Mouse (Mus musculus) embryonic facial prominence, embryonic 15.5 days (tissue): Measurements from ENCODE around the gene Nop9. TPM values are rescaled to one million over a fixed set of nuclear protein-coding genes. Genes with fewer than 3 reads are reported as not detected.

ENCODE experiments used
- ATAC-seq: fragments of 200-750 bp; cut with Nextera tagmentation; 2 replicates; pipeline ENCODE4 v1.8.0; 2017; ENCODE audit warnings: low read depth, moderate TSS enrichment; ENCODE audit not compliant: insufficient number of reproducible peaks, low FRiP score, low TSS enrichment
- H3K27ac ChIP-seq: fragments of 300-500 bp; sonication (generic); replicated peaks from 2 replicates; pipeline ENCODE4 v1.5.1; 2015; ENCODE audit warnings: mild to moderate bottlenecking, inconsistent platforms
- H3K27me3 ChIP-seq: fragments of 300-500 bp; sonication (generic); 2 replicates; pipeline ENCODE4 v1.6.1; 2015; ENCODE audit warnings: inconsistent platforms
- H3K36me3 ChIP-seq: fragments of 300-500 bp; sonication (generic); 2 replicates; pipeline ENCODE4 v1.6.1; 2015; ENCODE audit warnings: mild to moderate bottlenecking, inconsistent platforms
- H3K4me1 ChIP-seq: fragments of 300-500 bp; sonication (generic); 2 replicates; pipeline ENCODE4 v1.6.1; 2015; ENCODE audit warnings: inconsistent platforms
- H3K4me2 ChIP-seq: fragments of 300-500 bp; sonication (generic); replicated peaks from 2 replicates; pipeline ENCODE4 v1.6.1; 2015; ENCODE audit warnings: mild to moderate bottlenecking, inconsistent platforms
- H3K4me3 ChIP-seq: fragments of 300-500 bp; sonication (generic); replicated peaks from 2 replicates; pipeline ENCODE4 v1.5.1; 2015; ENCODE audit warnings: mild to moderate bottlenecking, inconsistent platforms
- H3K9ac ChIP-seq: fragments of 300-500 bp; sonication (generic); 2 replicates; pipeline ENCODE4 v1.6.1; 2015; ENCODE audit warnings: inconsistent platforms
- H3K9me3 ChIP-seq: fragments of 300-500 bp; sonication (generic); replicated peaks from 2 replicates; pipeline ENCODE4 v1.6.1; 2016; ENCODE audit warnings: inconsistent platforms
- WGBS: fragments of 180-500 bp; shearing (Covaris S2); methylation state at CpG from one replicate; pipeline ENCODE4 v1.1.7; 2015; 5-methylcytosine and 5-hydroxymethylcytosine counted together
- polyA plus RNA-seq: library from polyadenylated mRNA; unstranded; fragments of >200 nt; fragmentation: Nextera tagmentation; extraction: Ambion mirVana; gene quantifications from 2 replicates; pipeline ENCODE4 v1.2.1, GENCODE M21; 2015

Gene Nop9
- polyA plus RNA-seq, 1 experiment from 2014 or later, result 37.3 TPM

DNA sequence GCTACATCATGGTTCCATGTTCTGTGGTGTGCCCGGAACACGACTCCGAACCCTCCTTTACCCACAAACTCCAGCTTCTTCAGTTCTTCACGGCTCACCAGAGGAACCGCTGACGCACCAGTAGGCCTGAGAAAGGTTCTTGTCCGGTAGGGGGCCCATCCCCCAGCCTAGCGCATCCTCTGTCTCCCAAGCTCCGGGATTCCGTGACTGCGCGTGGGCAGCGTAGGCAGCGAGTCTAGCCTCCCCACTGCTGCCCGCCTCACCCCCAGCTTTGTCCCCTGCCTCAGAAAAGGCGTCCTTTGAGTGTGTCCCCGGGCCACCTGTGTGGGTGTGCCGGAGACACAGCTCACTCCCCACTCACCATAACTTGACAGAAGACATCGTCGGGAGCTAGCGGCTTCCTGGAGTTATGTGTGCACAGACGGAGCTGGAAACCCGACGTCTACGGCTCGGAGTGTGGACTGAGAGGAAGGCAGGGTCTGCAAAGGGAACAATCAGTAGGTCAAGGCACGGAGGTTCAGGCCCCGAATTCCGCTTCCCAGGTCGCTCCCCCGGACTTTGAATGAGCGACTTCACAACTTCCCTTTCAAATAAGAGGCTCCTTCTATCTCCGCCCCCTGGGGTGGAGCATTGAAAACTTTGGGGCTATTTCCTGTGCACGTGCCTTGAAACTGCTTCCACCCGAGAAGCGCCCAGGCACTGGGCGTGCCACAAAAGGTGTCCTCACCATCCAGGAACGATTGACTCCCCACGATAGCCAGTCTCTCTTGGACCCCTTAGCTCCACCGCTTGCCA, 43.0 kb downstream of the Nop9 start, which contains the start of gene Ripk3:
Gene Ripk3 (minus strand): TSS at position 610 of the 795 bp plus-strand sequence.
- Histone ChIP-seq H3K4me3 (peak within 1 kb of the TSS; percentile 49), H3K27me3 (peaks cover 17% of the 10 kb centered on the region), H3K9me3 (no peaks in the 10 kb centered on the region), H3K36me3 (no peaks in the 10 kb centered on the region), H3K9ac (peak within 1 kb of the TSS; percentile 34; the same call in 1 of the 2 replicates), H3K4me2 (peak within 1 kb of the TSS; percentile 80), H3K4me1 (peaks cover 18% of the 10 kb centered on the region), H3K27ac (no peak within 1 kb of the TSS)
- 5% methylated on average over 40 of the region's 40 CpGs for WGBS
- no peak for ATAC-seq

DNA sequence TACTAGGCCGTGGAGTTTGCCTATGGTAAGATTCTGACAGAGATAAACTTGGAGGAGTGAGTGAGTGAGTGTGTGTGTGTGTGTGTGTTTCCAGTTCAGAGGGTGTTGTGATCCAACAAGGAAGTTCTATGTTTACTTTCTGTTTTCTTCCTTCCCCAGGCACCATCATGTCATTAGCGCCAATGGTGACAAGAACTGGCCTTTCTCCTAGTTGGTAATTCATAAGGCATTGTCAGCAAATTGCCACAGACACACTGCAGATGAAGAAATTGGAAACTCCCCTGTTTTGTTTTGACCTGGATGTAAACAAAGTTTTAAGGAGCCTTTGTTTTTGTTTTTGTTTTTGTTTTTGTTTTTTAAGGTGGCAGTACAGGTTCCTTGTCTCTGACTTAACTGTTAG, 48.0 kb downstream of the Nop9 start:
- no peaks in the 10 kb centered on the region for H3K27me3 ChIP-seq
- WGBS, result 47% methylated on average over 2 of the region's 2 CpGs
- H3K9me3 ChIP-seq, result no peaks in the 10 kb centered on the region
- H3K4me1 ChIP-seq, result peaks cover 2% of the 10 kb centered on the region
- no peaks in the 10 kb centered on the region for H3K36me3 ChIP-seq
- no peak overlapping the region for H3K27ac ChIP-seq
- ATAC-seq, result no peak
- H3K9ac ChIP-seq, result no peak overlapping the region
- H3K4me2 ChIP-seq, result no peak overlapping the region
- no peak overlapping the region for H3K4me3 ChIP-seq

GRCm38 (mm10) chr14:55793946-55794345, 48.5 kb downstream of the Nop9 start:
- ATAC-seq, result no peak
- Histone ChIP-seq H3K4me1 (no peaks in the 10 kb centered on the region), H3K4me3 (no peak overlapping the region), H3K9me3 (no peaks in the 10 kb centered on the region), H3K36me3 (no peaks in the 10 kb centered on the region), H3K27ac (no peak overlapping the region), H3K4me2 (no peak overlapping the region), H3K9ac (no peak overlapping the region), H3K27me3 (no peaks in the 10 kb centered on the region)
- WGBS, result 56% methylated on average over 2 of the region's 2 CpGs

DNA sequence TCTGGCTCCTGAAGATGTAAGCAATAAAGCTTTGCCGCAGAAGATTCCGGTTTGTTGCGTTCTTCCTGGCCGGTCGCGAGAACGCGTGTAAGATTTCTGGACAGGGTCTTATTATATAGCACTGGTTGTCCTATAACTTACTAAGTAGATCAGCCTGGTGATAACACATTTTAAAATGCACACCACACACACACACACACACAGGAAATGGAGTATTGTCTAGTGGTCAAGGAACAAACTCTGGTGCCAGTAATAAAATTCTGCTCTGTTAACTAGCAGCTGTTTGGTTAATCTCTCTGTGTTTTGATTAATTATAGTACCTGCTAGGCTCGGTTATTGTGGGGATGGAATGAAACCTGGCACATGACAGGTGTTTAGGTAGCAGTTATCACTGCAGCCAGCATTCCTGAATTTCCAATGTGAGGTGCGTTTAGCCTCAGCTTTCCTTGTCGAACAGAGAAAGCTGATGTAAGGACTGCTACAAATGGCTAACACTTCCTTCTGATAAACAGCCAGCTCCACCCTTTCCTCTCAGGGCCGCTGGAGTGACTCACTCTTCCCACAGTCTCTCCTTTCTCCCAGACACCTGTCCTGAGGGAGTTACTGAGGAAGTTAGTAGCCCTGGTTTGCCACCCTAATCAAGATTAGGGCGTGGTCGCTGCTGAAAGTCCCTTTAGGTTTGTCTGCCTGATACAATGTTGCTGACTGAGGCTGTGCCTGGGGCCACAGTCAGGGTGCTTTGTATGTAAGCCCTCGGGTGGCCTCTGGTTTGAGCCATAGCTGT, 50.1 kb downstream of the Nop9 start:
- WGBS, result 78% methylated on average over 15 of the region's 15 CpGs
- H3K9me3 ChIP-seq, result no peaks in the 10 kb centered on the region
- H3K27ac ChIP-seq, result no peak overlapping the region
- H3K4me3 ChIP-seq, result no peak overlapping the region
- H3K4me2 ChIP-seq, result no peak overlapping the region
- H3K27me3 ChIP-seq, result no peaks in the 10 kb centered on the region
- no peak for ATAC-seq
- no peaks in the 10 kb centered on the region for H3K36me3 ChIP-seq
- no peaks in the 10 kb centered on the region for H3K4me1 ChIP-seq
- H3K9ac ChIP-seq, result no peak overlapping the region

Other genes starting within 250 kb of the Nop9 start
- gene Cpne6, start 235.2 kb upstream of the Nop9 start, polyA plus RNA-seq, result 1.1 and 1.6 TPM in 2 replicates
- not detected in 2 replicates for gene Nrl, start 220.7 kb upstream of the Nop9 start, polyA plus RNA-seq
- gene Pck2, start 205.4 kb upstream of the Nop9 start, polyA plus RNA-seq, result 38.3 and 48.2 TPM in 2 replicates
- 59.3 and 61.7 TPM in 2 replicates for gene Dcaf11, start 185.7 kb upstream of the Nop9 start, polyA plus RNA-seq
- 1.6 and 3.0 TPM in 2 replicates for gene A730061H03Rik, start 185.3 kb upstream of the Nop9 start, polyA plus RNA-seq
- gene Fitm1, start 170.1 kb upstream of the Nop9 start, polyA plus RNA-seq, result 24.8 and 29.7 TPM in 2 replicates
- 129 and 134 TPM in 2 replicates for gene Psme1, start 167.6 kb upstream of the Nop9 start, polyA plus RNA-seq
- 9.7 and 11.6 TPM in 2 replicates for gene Emc9, start 160.4 kb upstream of the Nop9 start, polyA plus RNA-seq
- gene Psme2, start 154.6 kb upstream of the Nop9 start, polyA plus RNA-seq, result 238 and 259 TPM in 2 replicates
- gene Rnf31, start 154.0 kb upstream of the Nop9 start, polyA plus RNA-seq, result 17.9 and 18.1 TPM in 2 replicates
- gene Irf9, start 142.1 kb upstream of the Nop9 start, polyA plus RNA-seq, result 12.8 and 17.3 TPM in 2 replicates
- gene Rec8, start 127.7 kb upstream of the Nop9 start, polyA plus RNA-seq, result 2.3 and 2.9 TPM in 2 replicates
- gene Ipo4, start 109.7 kb upstream of the Nop9 start, polyA plus RNA-seq, result 122 and 129 TPM in 2 replicates
- gene Gm49378, start 107.8 kb upstream of the Nop9 start, polyA plus RNA-seq, result 0.75 and 1.4 TPM in 2 replicates
- gene Tm9sf1, start 101.9 kb upstream of the Nop9 start, polyA plus RNA-seq, result 114 and 118 TPM in 2 replicates
- 0.61 and 1.2 TPM in 2 replicates for gene Tssk4, start 95.5 kb upstream of the Nop9 start, polyA plus RNA-seq
- gene Mdp1, start 85.2 kb upstream of the Nop9 start, polyA plus RNA-seq, result 57.4 and 57.9 TPM in 2 replicates
- 68.1 and 68.6 TPM in 2 replicates for gene Gmpr2, start 73.8 kb upstream of the Nop9 start, polyA plus RNA-seq
- 548 and 555 TPM in 2 replicates for gene Nedd8, start 73.6 kb upstream of the Nop9 start, polyA plus RNA-seq
- gene Tinf2, start 63.9 kb upstream of the Nop9 start, polyA plus RNA-seq, result 34.0 and 38.0 TPM in 2 replicates
- gene Tgm1, start 31.8 kb upstream of the Nop9 start, polyA plus RNA-seq, result 27.3 and 28.0 TPM in 2 replicates
- gene Rabggta, start 23.4 kb upstream of the Nop9 start, polyA plus RNA-seq, result 30.3 and 33.8 TPM in 2 replicates
- gene Dhrs1, start within 50 bp of the Nop9 start, polyA plus RNA-seq, result 87.3 and 90.0 TPM in 2 replicates
- gene Cideb, start 12.8 kb downstream of the Nop9 start, polyA plus RNA-seq, result 0.47 and 0.60 TPM in 2 replicates
- 0.95 and 1.4 TPM in 2 replicates for gene Ltb4r2, start 15.7 kb downstream of the Nop9 start, polyA plus RNA-seq
- 1.8 and 2.1 TPM in 2 replicates for gene Ltb4r1, start 20.3 kb downstream of the Nop9 start, polyA plus RNA-seq
- gene Adcy4, start 38.4 kb downstream of the Nop9 start, polyA plus RNA-seq, result 17.4 and 22.2 TPM in 2 replicates
- 34.5 and 41.3 TPM in 2 replicates for gene Ripk3, start 43.2 kb downstream of the Nop9 start, polyA plus RNA-seq
- gene Nfatc4, start 77.5 kb downstream of the Nop9 start, polyA plus RNA-seq, result 106 and 115 TPM in 2 replicates
- 20.8 and 25.0 TPM in 2 replicates for gene Nynrin, start 108.3 kb downstream of the Nop9 start, polyA plus RNA-seq
- 0.33 and 0.35 TPM in 2 replicates for gene Cbln3, start 138.7 kb downstream of the Nop9 start, polyA plus RNA-seq
- gene Khnyn, start 139.3 kb downstream of the Nop9 start, polyA plus RNA-seq, result 18.8 and 19.9 TPM in 2 replicates
- 73.9 and 79.1 TPM in 2 replicates for gene Sdr39u1, start 154.6 kb downstream of the Nop9 start, polyA plus RNA-seq
- 320 and 374 TPM in 2 replicates for gene Cma1, start 199.0 kb downstream of the Nop9 start, polyA plus RNA-seq
- gene Cma2, start 205.3 kb downstream of the Nop9 start, polyA plus RNA-seq, result 0.67 and 0.88 TPM in 2 replicates